Mouse (Mus musculus): ENCODE results near the gene Gpsm3. TPM values are rescaled to one million over a fixed set of nuclear protein-coding genes. Genes with fewer than 3 reads are reported as not detected.
"Not testable (repeated sequence)": the region's sequence is repeated elsewhere in the genome, so short reads cannot be mapped to it uniquely, and the experiment has no call there.

Gpsm3 gene
- total RNA-seq (2021), result 1 to 10 TPM; 2.1 to 2.2 TPM

DNA sequence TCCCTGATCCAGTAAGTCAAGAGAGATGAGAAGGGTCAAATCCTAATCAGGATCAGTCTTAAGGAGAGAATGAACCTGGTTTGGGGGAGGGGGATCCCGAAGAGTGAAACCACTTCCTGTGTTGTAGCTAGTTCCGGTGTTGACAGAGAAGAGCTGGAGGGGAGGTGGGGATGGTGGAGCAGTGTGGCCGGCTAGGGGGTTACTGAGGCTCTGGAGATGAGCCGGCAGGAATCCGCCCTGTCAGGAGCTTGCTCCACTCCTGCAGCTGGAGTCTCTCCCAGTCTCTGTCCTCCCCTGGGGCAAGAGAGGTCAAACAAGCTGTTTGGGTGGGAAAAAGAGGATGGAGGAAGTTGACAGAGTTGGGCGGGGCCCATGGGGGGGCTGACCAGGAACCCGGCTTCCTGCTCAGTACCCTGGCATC is at the start of gene Gpsm3:
Gpsm3 (plus strand) TSS at position 126 of the 421 bp plus-strand sequence.
- DNase-seq, result no peak

DNA sequence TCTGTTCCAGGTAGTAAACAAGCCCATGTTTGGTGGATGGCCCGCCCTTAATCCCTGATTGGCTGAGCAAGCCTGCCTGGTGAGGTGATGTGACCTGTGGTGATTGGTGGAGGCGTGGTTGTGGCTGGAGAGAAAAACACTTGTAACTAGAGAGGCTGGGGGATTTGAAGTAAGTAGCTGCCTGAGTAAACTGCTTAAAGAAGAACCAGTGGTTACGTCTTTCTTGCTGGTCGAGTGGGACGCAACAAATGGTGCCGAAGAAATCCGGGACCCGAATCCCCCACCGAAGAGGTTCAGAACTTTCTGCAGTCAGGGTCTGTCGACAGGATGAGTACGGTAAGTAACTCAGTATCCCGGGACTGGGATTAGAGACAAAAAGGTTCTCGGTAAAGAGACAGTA is 46.0 kb upstream of the Gpsm3 start:
- DNase-seq, result not testable (repeated sequence)

DNA sequence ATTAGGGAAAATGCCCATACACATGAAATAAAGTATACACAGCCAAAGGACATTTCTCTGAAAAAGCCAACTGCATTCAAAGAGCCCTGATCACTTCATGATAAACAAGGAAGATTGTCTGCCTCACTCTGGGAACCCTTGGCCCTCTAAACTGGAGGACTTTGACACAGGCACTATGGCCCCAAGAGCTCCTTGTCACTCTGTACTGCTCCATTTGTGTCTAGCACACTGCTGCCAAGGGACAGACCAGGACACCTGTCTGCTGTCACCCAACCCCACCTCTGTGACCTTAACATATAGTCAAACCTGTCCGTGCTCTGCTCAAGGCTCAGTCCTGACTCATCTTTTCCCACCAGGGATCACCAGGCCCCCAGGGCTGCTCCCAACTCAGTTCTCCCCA is 42.8 kb upstream of the Gpsm3 start:
- DNase-seq, result no peak

DNA sequence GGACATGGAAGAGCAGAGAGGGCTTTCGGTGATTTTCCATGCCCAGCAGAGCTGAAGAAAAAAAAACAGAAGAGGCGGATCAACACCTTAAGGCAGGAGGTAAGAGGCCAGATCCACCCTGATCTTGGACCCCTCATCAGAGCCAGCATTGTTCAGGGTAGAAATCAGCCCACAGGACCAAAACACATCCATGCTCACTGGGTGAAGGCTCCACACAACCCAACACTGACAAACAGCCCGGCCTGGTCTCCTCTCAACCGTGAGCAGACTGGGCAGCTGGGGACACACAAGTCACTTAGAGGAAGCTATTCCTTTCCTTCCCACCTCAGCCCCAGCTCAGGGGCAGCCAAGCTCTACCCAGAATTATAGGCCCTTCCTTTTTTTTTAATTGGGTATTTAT is 42.0 kb upstream of the Gpsm3 start:
- no peak for DNase-seq

DNA sequence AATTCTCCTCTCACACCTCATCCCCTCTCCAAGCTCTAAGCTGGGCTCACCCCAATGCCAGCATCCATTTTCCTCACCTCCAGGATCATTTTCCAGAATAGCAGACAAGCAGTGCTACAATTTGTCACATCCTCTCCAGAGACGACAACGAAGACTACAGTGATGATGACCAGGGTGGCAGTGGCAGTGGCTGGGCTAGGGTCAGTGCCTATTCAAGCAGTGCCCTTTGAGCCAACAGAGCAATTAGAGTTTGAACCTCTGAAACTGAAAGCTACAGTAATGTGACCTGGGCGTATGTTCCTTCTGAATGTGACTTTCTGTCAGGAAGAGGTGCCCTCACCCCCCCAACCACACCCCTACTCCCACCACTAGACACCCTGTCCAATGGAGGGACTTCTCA is 40.5 kb upstream of the Gpsm3 start:
- DNase-seq, result no peak

DNA sequence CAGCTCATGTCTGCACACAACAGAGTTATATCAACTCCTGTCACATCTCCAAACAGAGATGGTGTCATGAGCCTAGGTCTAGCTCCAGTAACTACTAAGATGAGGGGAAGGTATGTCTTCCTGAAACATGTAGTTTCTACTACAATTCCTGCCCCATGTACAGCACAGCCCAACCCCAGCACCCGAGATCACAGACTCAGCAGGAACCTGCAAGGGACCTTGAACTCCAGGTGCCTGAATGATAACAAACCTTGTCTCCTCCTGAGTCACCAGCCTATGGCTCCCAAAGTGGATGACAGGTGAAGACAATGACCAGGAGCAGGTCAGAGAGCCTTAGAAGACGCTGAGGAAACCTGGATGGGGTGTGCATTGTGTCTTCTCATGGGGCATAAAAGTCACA is 39.8 kb upstream of the Gpsm3 start:
- DNase-seq, result no peak

DNA sequence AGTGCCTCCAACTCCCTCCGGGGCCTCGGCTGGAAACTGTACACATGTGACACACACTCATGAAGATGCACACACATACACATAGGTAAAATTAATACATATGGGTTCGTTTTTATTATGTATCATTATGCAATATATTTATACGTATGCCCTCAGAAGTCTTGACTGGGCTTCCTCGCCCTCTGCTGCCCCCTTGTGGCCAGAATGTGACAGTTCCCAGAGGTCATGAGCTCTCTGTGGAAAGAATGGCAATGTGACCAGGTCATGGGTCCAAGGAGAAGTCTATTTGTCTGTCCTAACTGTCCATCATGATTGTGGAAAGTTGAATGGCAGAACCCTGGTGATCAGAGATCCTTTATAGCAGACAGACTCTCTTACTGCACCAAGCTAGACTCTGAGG is 34.1 kb upstream of the Gpsm3 start:
- DNase-seq, result peak; percentile 54 to 65

DNA sequence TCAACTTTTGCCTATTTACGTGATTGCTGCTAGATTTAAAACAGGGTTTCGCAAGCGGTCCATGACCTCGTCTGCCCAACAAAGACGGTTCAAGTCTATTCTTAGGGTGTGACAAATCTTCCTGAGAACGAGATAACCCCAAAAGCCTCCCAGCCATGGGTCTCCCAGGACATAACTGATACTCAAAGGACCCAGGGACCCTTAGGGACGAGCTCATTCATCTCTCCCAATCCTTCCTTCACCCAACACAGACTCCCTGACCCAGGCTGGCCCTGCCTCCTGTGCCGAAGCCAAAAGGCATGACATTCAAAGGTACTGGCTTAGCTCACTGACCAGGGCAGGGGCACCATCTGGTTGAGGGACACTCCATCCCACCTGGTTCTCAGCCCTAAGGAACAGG is 33.2 kb upstream of the Gpsm3 start:
- no peak for DNase-seq

DNA sequence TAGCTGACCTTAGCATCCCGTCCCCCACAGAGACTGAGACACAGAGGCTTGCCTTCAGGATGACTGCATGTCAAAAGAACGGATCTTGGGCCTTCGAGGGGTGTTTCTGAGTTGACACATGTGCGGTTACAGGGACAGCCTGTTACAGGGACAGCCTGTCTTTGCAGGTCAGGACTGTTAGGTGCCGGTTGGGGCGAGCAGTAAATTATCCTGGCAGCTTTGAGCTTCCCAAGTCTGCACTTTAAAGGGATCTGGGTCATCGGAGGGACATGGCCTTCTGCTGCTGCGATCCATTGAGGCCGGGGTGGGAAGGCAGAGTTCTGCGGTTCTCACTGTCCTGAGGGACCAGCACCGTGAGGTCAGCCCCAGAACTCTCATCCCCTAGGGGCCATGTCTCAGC is 32.2 kb upstream of the Gpsm3 start:
- no peak for DNase-seq

DNA sequence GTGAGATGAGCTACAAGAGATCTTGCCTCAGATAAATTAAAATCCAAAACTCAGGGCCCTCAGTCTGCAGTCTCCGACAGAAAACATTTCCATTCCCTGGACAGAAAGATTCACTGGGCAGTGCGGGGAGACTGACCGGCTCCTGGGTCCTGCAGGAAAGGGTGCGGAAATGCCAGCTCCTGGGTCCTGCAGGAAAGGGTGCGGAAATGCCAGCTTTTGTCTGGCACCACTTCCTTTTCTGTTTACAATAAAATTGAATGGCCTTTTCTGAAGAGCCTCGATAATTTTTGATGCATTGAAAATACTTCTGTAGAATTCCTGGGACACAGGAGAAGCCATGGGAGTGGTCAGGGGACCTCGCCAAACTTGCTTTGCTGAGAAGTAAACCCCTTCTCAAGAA is 30.5 kb upstream of the Gpsm3 start:
- DNase-seq, result no peak

DNA sequence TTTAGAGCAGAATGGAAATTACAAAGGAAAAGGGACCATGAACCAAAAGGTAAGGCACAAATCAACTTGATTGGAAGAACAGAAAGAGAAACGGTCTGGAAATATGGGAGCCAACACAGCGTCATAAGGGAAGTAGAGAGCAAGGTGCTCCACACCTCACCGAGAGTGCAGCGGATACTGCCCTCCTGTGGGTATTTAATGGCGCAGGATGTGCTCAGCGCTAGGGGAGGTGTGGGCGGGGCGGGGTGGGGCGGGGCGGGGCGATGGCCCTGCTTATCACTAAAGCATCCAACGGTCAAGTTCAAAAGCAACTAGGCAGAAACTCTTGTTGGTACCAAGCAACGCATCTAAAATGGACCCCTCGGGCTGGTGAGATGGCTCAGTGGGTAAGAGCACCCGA is 29.7 kb upstream of the Gpsm3 start:
- no peak for DNase-seq

DNA sequence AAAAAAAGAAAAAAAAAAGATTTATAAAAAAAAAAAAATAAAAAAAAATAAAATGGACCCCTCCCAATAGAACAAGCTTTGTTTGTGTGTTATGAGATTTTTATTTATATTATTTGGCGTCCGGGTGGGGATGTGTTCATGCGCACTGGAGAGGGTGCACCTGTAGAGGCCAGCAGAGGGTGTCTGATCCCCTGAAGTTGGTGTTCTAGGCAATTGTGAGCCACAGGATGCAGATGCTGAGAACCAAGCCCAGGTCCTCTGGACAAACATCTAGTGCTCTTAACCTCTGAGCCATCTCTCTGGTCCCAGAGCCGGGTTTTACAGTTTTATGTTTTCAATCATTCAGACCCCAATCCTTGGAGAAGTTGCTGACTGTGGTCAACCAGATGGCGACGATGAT is 29.2 kb upstream of the Gpsm3 start:
- no peak for DNase-seq

DNA sequence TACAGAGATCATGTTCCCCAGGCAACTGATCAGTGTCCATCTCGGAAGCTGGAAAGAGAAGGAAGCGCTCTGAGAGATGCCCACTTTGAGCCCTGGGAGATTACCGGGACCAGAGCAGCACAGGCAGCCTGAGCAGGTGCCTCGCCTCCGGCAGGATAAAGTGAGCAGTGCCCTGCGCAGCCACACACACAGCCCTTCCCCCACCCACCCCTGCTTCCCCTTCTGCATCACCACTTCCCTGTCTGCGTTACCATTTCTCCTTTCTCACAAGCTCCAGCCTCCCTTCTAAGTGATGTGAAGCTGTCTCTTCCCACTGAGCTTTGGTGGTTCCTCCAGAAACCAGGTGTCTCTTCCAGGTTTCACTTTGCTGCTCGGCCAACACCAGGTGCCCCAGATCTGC is 28.4 kb upstream of the Gpsm3 start:
- DNase-seq, result no peak

DNA sequence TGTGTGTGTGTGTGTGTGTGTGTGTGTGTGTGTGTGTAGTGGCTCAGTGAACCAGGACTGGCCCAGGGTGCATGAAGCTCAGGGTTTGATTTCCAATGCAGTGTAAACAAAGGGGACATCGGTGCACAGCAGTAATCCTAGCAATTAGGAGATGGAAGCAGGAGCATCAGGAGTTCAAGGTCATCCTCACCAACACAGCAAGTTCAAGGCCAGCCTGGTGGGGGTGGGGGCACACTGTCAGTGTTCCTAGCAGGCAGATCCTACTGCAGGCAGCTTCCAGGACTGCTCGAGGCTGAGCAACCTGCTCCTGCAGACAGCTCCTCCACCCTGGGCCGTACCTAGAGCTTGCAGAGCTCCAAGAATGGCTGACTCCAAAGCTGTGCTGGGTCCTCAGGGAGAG is 27.0 kb upstream of the Gpsm3 start:
- DNase-seq, result no peak

DNA sequence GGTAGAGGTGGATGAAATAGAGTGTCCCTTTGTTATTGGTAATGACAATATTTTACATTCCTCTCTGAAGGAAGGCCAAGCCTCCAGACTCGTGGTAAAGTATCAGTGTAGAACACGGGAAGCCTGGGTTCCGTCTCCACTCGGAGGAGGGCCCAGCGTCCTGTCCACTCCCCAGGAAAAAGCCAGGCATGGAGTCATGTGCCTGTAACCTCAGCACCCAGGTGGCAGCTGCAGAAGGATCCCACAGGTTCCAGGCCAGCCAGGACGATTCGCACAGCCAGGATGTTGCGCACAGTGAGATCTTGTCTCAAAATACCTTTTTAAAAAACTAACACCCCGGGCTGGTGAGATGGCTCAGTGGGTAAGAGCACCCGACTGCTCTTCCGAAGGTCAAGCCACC is 26.3 kb upstream of the Gpsm3 start:
- DNase-seq, result no peak

DNA sequence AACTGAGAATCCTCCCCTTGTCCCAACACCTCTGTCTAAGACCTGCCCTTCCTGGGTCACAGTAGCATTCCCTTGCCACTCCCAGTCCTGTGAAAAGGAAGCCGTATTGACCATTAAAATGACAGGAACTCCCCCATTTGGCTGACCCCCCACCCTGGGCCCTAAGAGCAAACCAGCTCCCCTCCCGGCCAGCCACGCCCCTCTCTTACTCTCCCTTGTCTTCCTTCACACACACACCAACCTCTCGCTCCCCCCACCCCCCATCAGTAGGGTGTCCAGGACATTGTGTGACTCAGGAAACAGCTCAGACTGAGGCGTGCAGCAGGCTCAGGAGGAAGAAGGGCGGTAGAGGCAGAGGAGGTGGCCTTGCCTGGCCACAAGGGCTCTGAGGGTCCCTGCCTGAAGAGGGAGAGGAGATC is 25.6 kb upstream of the Gpsm3 start, which contains the start of gene Notch4:
Notch4 (plus strand) TSS at position 266 of the 419 bp plus-strand sequence.
- no peak for DNase-seq

DNA sequence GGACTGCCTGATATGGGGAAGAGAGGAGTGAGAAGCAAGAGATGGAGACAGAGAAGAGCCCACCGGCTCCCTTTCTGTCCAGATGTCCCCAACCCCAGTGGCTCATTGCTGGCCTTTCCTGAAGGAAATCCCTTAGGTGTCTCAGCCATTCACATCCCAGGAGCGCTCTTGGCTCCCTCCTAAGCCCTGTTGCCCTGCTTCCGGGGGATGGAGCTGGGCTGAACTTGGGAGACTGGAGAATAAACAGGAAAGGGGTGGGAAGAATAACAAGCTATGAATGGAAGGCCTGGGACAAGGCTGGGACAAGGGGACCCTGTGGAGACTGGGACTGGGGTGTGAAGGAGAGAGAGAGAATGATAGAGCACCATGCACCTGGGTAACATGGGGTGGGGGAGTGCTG is 24.8 kb upstream of the Gpsm3 start:
- no peak for DNase-seq

DNA sequence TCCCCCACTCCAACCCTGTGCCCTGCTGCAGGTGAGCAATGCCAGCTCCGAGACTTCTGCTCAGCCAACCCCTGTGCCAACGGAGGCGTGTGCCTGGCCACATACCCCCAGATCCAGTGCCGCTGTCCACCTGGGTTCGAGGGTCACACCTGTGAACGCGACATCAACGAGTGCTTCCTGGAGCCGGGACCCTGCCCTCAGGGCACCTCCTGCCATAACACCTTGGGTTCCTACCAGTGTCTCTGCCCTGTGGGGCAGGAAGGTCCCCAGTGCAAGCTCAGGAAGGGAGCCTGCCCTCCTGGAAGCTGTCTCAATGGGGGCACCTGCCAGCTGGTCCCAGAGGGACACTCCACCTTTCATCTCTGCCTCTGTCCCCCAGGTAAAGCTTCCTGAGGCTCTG is 22.3 kb upstream of the Gpsm3 start:
- no peak for DNase-seq

DNA sequence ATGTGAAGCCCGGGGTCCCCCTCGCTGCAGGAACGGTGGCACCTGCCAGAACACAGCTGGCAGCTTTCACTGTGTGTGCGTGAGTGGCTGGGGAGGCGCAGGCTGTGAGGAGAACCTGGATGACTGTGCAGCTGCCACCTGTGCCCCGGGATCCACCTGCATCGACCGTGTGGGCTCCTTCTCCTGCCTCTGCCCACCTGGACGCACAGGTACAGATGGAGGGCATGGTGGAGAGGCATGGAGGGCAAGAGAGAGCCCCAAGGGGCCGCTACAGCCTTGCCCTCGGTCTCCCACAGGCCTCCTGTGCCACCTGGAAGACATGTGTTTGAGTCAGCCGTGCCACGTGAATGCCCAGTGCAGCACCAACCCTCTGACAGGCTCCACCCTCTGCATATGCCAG is 21.2 kb upstream of the Gpsm3 start:
- DNase-seq, result no peak

DNA sequence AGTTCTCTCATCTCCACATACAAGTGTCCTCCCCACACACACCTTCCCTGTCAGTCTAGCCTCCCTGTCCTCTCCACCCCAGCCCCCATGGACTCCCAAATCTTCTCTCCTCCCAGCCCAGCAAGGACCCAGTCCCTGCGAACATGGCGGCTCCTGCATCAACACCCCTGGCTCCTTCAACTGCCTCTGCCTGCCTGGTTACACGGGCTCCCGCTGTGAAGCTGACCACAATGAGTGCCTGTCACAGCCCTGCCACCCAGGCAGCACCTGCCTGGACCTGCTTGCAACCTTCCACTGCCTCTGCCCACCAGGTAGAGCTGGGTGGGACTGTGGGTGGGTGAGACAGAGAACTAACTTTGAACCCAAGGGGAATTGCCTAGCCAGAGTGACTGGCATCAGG is 19.7 kb upstream of the Gpsm3 start:
- no peak for DNase-seq

DNA sequence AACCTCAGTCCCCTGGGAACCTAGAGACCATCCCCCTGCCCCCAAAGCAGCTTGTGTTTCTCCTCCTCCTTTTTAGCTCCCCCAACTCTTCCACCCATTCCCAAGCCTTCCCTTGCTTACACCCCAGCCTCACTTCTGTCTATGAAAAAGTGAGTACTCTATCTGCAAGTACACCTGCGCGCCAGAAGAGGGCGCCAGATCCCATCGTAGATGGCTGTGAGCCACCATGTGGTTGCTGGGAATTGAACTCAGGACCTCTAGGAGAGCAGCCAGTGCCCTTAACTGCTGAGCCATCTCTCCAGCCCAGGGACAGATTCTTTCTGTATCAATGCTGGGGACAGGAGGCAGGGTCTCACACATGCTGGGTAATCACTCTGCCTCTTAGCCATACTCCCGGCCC is 17.7 kb upstream of the Gpsm3 start:
- no peak for DNase-seq

DNA sequence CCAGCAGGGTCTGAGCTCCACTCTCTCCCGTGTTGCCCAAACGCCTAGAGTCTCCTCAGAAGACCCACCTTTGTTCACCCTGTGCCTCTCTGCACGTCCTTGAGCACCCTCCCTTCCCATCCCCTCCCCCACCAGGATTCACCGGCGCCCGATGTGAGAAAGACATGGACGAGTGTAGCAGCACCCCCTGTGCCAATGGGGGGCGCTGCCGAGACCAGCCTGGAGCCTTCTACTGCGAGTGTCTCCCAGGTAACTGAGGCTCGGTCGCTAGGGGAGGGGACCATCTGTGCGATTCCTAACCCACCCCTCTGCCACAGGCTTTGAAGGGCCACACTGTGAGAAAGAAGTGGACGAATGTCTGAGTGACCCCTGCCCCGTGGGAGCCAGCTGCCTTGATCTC is 17.2 kb upstream of the Gpsm3 start:
- no peak for DNase-seq

DNA sequence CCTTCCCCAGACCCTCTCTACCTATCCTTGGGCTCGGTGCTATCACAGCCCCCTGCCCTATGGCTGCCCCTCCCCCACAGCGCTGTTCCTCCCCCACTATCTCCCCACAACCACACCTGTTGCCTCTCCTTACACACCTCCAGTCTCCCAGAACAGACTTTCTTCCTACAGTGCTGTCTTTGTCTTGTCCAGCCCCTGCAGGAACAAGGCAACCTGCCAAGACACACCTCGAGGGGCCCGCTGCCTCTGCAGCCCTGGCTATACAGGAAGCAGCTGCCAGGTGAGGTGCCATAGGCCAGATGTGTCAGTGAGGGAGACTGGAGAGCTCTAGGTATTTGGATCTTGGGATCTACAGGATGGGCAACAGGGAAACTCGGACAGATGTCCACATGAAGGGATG is 13.0 kb upstream of the Gpsm3 start:
- no peak for DNase-seq

DNA sequence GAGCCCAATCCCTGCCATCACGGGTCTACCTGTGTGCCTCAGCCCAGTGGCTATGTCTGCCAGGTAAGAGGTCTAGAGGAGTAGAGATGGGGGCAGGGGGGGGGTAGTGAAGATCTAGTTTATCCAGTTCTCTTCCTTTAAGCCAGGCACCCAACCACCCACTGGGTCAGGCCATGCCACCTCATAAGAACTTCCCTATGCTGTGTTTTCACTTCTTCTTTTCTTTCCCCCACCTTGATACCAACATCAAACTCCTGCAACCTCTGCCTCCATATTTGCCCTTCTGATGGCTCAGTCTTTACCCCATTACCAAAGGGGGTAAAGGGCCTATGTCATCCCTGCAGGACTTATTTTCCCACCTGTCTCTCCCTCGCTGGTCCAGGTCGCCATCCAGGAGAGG is 11.5 kb upstream of the Gpsm3 start:
- no peak for DNase-seq

DNA sequence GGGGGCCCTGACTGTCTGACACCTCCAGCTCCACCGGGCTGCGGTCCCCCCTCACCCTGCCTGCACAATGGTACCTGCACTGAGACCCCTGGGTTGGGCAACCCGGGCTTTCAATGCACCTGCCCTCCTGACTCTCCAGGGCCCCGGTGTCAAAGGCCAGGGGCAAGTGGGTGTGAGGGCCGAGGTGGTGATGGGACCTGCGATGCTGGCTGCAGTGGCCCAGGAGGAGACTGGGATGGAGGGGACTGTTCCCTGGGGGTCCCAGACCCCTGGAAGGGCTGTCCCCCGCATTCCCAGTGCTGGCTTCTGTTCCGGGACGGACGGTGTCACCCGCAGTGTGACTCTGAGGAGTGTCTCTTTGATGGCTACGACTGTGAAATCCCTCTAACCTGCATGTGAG is 7.1 kb upstream of the Gpsm3 start:
- no peak for DNase-seq

DNA sequence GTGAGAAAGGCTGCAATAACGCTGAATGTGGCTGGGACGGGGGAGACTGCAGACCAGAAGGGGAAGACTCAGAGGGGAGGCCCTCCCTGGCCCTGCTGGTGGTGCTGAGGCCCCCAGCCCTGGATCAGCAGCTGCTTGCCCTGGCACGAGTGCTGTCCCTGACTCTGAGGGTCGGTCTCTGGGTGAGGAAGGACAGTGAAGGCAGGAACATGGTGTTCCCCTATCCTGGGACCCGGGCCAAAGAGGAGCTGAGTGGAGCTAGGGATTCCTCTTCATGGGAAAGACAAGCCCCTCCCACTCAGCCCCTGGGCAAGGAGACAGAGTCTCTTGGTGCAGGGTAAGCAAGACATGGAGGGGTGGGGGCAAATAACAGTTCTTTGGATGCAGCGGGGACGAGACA is 6.2 kb upstream of the Gpsm3 start:
- no peak for DNase-seq

Data from layer of hippocampus, postnatal 36 days (tissue).